Mouse (Mus musculus): ENCODE data around the gene Tmem203.

Gene Tmem203

GRCm38 (mm10) chr2:25255284-25255779 is at the start of gene Tmem203:
Gene Tmem203 (plus strand): TSS chr2:25255439.
- peak; percentile 86 for DNase-seq (ENCODE audit: low spot score in 2 of 2)

DNA sequence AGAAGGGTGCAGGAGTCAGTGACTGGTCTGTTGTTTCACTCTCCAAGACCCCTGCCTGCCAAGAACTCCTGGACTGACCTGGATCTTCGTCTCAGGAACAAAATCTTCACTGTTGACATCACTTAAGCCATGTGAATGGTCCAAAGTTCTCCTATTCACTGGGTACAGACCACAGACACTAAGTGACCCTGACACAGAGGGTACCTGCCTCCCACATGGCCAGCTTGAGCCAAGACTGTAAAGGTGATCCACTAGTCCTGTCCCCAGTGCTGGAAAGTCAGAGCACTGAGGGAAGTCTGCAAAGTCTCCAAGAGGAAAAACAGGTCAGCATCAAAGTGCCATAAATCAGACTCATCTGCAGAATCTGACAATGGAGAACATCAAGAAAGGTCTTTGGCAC is 47.6 kb upstream of the Tmem203 start:
- no peak for DNase-seq (ENCODE audit: low spot score in 2 of 2)

- no peak for DNase-seq (ENCODE audit: low spot score in 2 of 2)
Observed at GRCm38 (mm10) chr2:25210686-25211085, 44.6 kb upstream of the Tmem203 start.

DNA sequence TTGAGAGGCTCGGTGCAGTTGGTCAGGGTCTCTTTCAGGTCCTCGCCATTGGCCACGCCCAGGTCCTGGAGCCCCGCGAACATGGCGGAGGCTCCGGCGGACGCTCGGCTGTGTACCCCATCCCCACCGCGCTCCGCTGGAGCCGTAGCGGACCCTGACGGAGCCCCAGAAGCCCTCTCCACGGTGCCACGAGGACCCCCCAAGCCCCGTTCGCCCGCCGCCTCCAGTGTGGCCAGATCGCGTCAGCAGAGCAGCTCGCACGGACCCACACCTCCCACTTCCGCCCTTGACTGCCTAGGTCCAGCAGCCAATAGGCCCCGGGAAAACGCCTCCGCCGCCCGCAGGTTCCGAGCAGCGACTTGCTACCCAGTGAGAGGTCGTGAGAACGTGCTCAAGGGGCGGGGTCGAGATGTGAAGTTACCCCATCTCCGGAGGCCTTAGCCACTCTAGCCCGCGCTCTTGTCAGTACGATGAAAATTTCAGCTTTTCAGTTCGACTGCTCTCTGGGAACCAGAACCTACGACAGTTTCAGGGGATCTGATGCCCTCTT is 44.0 kb upstream of the Tmem203 start, which contains the start of gene Nelfb:
Nelfb (minus strand) TSS at position 369 of the 550 bp plus-strand sequence.
- peak; percentile 89 to 92 for DNase-seq (ENCODE audit: low spot score in 2 of 2)

- DNase-seq (ENCODE audit: low spot score in 2 of 2) = no peak
Observed at GRCm38 (mm10) chr2:25213266-25213865, 41.9 kb upstream of the Tmem203 start.

GRCm38 (mm10) chr2:25214444-25214843 is 40.8 kb upstream of the Tmem203 start, which contains the start of gene Stpg3:
Gene Stpg3 (minus strand): TSS chr2:25214637.
- DNase-seq (ENCODE audit: low spot score in 2 of 2) = no peak

GRCm38 (mm10) chr2:25217666-25218065 is 37.6 kb upstream of the Tmem203 start:
- DNase-seq (ENCODE audit: low spot score in 2 of 2) = no peak

DNA sequence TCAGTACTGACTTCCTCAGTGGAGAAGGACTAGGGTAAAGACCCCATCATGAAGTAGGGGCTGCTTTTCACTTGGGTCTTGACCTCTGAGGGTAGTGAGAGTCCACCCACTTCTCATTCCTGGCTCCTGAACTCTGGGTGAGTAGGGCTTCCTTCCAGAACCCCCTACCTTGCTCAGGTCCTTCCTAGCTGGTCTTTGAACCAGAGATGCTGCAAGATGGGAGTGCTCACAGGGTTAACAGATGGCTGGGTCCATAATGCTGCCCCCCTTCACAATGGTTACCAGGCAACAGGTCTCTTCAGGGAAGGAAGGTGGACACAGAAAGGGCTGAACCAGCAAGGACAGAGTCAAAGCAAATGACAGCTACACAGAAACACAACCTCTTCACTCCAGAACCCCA is 36.8 kb upstream of the Tmem203 start, which contains the start of gene Fam166a:
Fam166a (plus strand) TSS at position 301 of the 400 bp plus-strand sequence.
- DNase-seq (ENCODE audit: low spot score in 2 of 2) = no peak

- DNase-seq (ENCODE audit: low spot score in 2 of 2) = no peak
Observed at GRCm38 (mm10) chr2:25221331-25221772, 33.9 kb upstream of the Tmem203 start.

- peak; percentile 82 to 87 for DNase-seq (ENCODE audit: low spot score in 2 of 2)
Observed at GRCm38 (mm10) chr2:25223681-25224491, 31.4 kb upstream of the Tmem203 start.

DNA sequence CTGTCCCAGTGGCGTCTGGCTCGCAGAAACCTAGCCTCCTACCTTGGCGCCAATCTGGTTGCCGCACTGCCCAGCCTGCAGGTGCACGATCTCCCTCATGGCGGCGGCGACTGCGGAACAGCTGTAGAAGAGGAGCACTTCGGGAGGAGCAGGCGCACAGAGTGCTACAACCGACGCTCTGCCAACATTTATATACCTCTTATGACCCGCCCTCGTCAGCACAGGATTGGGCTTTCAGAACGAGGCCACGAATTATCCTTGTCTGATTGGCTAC is 30.8 kb upstream of the Tmem203 start, which contains the start of gene Tubb4b:
Tubb4b (minus strand) TSS at position 211 of the 274 bp plus-strand sequence.
- no peak for DNase-seq (ENCODE audit: low spot score in 2 of 2)

GRCm38 (mm10) chr2:25224766-25225752 is 30.2 kb upstream of the Tmem203 start:
- peak; percentile 94 to 98 for DNase-seq (ENCODE audit: low spot score in 2 of 2)

- DNase-seq (ENCODE audit: low spot score in 2 of 2) = no peak
Observed at GRCm38 (mm10) chr2:25225811-25226379, 29.3 kb upstream of the Tmem203 start.

- DNase-seq (ENCODE audit: low spot score in 2 of 2) = no peak
Observed at GRCm38 (mm10) chr2:25226864-25227263, 28.4 kb upstream of the Tmem203 start.

DNA sequence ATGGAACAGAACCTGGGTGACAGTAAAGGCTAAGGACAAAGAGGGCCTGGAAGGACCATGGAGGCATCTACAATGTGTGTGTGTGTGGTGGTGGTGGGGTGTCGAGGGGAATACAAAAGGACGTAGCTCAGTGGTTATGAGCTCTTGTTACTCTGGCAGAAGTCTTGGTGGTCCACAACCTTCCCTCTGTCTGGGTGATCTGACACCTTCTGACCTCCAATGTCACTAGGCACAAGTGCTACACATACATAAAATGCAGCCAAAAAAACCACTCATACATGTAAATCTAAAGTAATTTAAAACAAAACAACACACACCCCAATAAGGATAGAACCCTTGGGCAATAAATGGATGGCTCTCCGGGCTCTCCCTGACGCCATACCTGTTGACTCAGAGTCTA is 27.8 kb upstream of the Tmem203 start:
- DNase-seq (ENCODE audit: low spot score in 2 of 2) = no peak

- DNase-seq (ENCODE audit: low spot score in 2 of 2) = peak; percentile 87 to 88
Observed at GRCm38 (mm10) chr2:25228431-25228889, 26.8 kb upstream of the Tmem203 start.

- no peak for DNase-seq (ENCODE audit: low spot score in 2 of 2)
Observed at GRCm38 (mm10) chr2:25228995-25229530, 26.2 kb upstream of the Tmem203 start.

GRCm38 (mm10) chr2:25229582-25229981 is 25.7 kb upstream of the Tmem203 start:
- no peak for DNase-seq (ENCODE audit: low spot score in 2 of 2)

DNA sequence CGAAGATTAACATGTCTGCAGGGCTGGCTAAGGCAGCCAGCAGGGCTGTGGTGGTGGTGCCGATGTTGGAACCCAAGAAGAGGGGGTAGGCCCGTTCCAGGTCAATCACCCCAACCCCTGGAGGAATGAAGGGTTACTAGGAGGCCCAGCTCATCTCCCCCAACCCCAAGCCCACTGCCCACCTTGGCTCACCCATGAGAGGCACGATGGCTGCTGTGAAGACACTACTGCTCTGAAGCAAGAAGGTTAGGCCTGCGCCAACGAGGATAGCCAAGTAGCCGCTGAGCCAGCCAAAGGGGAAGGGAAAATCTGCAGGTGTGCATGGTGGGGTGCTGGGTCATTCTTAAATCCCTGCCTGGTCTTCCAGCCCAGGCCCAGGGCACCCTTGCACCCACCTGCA is 24.7 kb upstream of the Tmem203 start:
- no peak for DNase-seq (ENCODE audit: low spot score in 2 of 2)

DNA sequence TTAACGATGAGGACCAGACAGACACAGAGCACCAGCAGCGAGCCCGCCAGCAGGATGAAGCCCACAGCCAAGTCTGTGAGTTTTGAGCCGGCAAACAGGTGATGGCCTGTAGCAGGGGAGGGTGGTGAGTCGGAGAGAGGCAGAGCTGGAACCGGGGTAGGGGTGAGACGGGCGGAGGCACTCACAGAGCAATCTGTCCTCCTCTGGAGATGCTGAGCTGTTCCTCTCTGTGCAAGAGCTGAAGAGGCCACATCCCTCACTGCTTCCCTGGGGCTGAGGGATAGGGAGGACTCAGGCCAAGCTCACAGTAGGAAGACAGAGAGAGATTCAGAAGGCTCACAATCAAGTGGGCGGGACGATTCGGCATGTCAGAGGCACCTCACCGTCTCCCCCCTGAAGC is 24.2 kb upstream of the Tmem203 start:
- no peak for DNase-seq (ENCODE audit: low spot score in 2 of 2)

DNA sequence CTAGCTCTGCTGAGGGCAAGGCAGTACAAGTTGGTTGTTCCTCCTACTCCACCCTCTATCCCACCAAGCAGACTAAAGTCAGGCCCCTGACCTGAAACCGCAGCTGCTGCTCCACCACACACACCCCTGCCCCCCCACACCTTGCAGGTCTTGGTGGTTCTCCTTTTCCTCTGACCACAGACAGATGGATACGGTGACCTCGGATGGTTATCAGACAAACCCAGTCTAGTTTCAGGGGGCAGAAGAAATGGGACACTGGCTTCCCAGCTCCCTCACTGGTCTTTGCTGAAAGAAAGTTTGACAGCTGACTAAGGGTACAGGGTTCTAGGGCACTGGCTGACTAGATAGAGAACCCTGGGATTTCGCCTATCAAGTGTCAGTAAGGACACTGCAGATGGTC is 21.8 kb upstream of the Tmem203 start:
- no peak for DNase-seq (ENCODE audit: low spot score in 2 of 2)

Data from urinary bladder, postnatal 36 days (tissue).